Mouse (Mus musculus): ENCODE measurements around the gene Tmprss3. TPM values are rescaled to one million over a fixed set of nuclear protein-coding genes. Genes with fewer than 3 reads are reported as not detected.

The Tmprss3 gene
- polyA plus RNA-seq, 1 experiment from 2014 or later = 0.12 TPM

DNA sequence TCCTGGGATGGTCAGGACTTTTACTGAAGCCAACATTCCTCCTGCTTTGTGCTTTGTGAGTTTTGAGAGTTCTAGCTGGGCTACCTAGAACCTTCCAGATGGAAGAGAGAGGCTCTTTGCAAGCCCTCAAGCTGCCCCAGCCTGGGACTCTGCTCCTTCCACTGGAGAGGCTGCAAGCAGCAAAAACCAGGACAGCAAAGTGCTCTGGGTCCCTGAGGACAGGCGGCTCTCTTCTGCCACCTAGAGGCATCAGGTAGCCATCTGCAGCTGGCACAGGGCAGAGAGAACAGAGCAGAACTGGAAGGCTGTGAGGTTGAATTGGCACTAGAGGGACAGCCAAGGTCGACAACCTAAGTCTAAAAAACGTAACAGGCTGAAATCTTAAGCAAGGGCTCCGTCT lies 11.4 kb downstream of the Tmprss3 start:
- ATAC-seq (replicated peaks; ENCODE audit: low FRiP score) (no peak), DNase-seq (ENCODE audit: low spot score) (peak; percentile 49)
- WGBS = 21% methylated on average over 4 of the region's 4 CpGs
- H3K27ac ChIP-seq (ENCODE audit: low read depth, low read length) = no peak overlapping the region
- H3K9me3 ChIP-seq (ENCODE audit: control insufficient read depth, low read length) = no peaks in the 10 kb centered on the region
- no peak overlapping the region for H3K4me3 ChIP-seq (ENCODE audit: low read depth, low read length)
- H3K9ac ChIP-seq (ENCODE audit: low read depth, low read length) = no peak overlapping the region
- H3K4me1 ChIP-seq (replicated peaks; ENCODE audit: control insufficient read depth, insufficient read depth, low read length) = no peaks in the 10 kb centered on the region; the same call in 1 of the 2 replicates
- H3K27me3 ChIP-seq (replicated peaks; ENCODE audit: control insufficient read depth, insufficient read depth, low read length) = no peaks in the 10 kb centered on the region
- no peak overlapping the region for H3K4me2 ChIP-seq
- no peaks in the 10 kb centered on the region for H3K36me3 ChIP-seq (ENCODE audit: control insufficient read depth, insufficient read depth, low read length)

DNA sequence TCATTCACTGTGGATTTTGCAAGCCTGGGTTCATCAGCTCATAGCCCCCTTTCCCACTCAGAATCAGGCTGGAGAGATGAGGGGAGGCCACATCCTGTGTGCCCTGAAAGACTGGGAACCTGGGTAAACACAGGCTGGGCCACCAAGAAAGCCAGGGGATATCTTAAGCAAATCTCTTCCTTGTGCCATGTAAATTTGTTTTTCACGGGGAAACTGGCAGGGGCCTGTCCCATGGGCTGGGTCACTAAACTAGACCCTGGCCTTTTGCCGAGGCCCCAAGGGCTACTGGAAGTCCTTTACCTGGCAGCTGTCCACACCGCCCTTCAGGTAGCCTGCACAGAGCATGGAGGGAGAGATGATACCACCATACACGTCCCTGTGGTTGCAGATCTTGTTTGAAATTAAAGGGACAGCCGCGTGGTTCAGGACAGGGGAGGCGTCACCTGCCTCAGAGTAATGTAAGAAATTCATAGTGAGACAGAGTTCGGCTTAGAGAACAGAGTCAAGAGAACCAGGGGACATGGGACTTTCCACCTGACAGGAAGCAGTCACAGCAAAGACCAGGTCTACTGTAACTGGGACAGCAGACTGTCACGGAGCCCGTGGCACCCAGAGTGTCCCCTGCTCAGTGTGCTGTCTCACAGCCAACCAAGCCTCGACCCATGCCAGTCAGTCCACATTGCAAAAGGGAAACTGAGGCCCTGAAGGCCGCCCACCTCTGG lies 14.3 kb downstream of the Tmprss3 start:
- Histone ChIP-seq H3K4me1 (replicated peaks; ENCODE audit: control insufficient read depth, insufficient read depth, low read length) (no peaks in the 10 kb centered on the region), H3K4me3 (ENCODE audit: low read depth, low read length) (no peak overlapping the region), H3K27ac (ENCODE audit: low read depth, low read length) (no peak overlapping the region), H3K9ac (ENCODE audit: low read depth, low read length) (no peak overlapping the region), H3K9me3 (ENCODE audit: control insufficient read depth, low read length) (no peaks in the 10 kb centered on the region), H3K4me2 (no peak overlapping the region), H3K36me3 (ENCODE audit: control insufficient read depth, insufficient read depth, low read length) (no peaks in the 10 kb centered on the region), H3K27me3 (replicated peaks; ENCODE audit: control insufficient read depth, insufficient read depth, low read length) (no peaks in the 10 kb centered on the region)
- DNase-seq (ENCODE audit: low spot score) (no peak), ATAC-seq (replicated peaks; ENCODE audit: low FRiP score) (no peak)
- WGBS = 74% methylated on average over 12 of the region's 12 CpGs

DNA sequence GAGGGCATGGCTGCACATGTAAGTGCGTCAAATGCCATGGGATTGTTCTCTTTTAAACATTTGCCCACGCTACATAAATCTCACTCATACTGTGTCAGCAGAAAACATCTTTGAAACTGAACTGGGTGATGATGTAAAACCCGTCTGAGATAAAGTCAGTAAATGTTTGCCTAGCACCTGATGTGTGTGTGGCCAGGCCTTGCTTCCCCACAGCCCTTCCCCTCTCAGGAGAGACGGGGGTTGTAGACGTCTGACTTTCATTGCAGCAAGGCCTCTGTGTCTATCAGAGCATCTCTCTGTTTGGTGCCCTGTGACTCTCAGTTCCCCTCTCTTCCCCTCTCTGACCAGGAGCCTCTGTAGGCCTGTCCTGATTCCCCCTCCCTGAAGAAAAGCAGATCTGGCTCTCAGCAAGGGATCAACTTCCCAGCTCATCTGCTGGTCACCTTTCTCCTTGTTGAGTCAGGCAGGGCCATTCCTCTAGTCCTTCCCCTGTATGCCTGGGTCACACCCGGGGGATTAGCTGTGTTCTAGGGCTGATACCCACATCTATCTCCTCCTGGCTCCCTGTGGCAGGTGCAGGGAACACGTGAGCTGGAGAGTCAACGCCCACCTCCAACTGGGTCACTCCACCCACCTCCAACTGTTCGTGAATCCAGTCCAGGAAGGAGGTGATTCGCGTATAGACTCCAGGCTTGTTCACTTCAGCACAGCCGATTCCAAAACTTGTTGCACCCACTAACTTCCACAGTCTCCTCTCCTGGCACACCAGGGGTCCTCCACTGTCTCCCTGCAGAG lies 15.4 kb downstream of the Tmprss3 start:
- H3K4me1 ChIP-seq (replicated peaks; ENCODE audit: control insufficient read depth, insufficient read depth, low read length) = no peaks in the 10 kb centered on the region
- H3K9me3 ChIP-seq (ENCODE audit: control insufficient read depth, low read length) = no peaks in the 10 kb centered on the region
- DNase-seq (ENCODE audit: low spot score) (no peak), ATAC-seq (replicated peaks; ENCODE audit: low FRiP score) (no peak)
- H3K36me3 ChIP-seq (ENCODE audit: control insufficient read depth, insufficient read depth, low read length) = no peaks in the 10 kb centered on the region
- H3K9ac ChIP-seq (ENCODE audit: low read depth, low read length) = no peak overlapping the region
- peak overlapping the region; percentile 6; the same call in 1 of the 2 replicates for H3K4me2 ChIP-seq
- H3K27ac ChIP-seq (ENCODE audit: low read depth, low read length) = no peak overlapping the region
- 60% methylated on average over 12 of the region's 12 CpGs for WGBS
- H3K4me3 ChIP-seq (ENCODE audit: low read depth, low read length) = no peak overlapping the region
- H3K27me3 ChIP-seq (replicated peaks; ENCODE audit: control insufficient read depth, insufficient read depth, low read length) = no peaks in the 10 kb centered on the region

DNA sequence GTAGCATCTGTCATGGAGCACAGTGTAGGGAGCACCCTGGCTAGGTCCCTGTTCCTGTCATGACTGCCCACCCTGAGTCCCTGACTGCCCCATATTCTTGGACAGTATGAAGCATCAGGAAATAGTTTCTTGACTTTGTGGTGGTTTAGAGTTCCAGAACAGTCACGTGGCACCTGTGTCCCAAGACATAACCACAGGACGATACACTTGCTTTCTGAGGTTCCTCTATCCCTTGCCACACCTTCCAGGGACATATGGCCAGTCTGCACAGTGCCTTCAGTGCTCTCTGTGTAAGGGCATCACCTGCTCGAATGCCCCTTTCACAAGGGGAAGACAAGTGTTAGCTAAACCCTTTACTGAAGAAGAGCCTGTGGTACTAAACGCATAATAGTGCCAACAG lies 17.3 kb downstream of the Tmprss3 start:
- H3K27me3 ChIP-seq (replicated peaks; ENCODE audit: control insufficient read depth, insufficient read depth, low read length) = no peaks in the 10 kb centered on the region
- H3K4me1 ChIP-seq (replicated peaks; ENCODE audit: control insufficient read depth, insufficient read depth, low read length) = no peaks in the 10 kb centered on the region
- no peak for ATAC-seq (replicated peaks; ENCODE audit: low FRiP score)
- DNase-seq (ENCODE audit: low spot score) = no peak
- no peak overlapping the region for H3K4me3 ChIP-seq (ENCODE audit: low read depth, low read length)
- no peak overlapping the region for H3K27ac ChIP-seq (ENCODE audit: low read depth, low read length)
- 72% methylated on average over 4 of the region's 4 CpGs for WGBS
- H3K36me3 ChIP-seq (ENCODE audit: control insufficient read depth, insufficient read depth, low read length) = no peaks in the 10 kb centered on the region
- H3K9me3 ChIP-seq (ENCODE audit: control insufficient read depth, low read length) = no peaks in the 10 kb centered on the region
- H3K9ac ChIP-seq (ENCODE audit: low read depth, low read length) = no peak overlapping the region
- H3K4me2 ChIP-seq = no peak overlapping the region

DNA sequence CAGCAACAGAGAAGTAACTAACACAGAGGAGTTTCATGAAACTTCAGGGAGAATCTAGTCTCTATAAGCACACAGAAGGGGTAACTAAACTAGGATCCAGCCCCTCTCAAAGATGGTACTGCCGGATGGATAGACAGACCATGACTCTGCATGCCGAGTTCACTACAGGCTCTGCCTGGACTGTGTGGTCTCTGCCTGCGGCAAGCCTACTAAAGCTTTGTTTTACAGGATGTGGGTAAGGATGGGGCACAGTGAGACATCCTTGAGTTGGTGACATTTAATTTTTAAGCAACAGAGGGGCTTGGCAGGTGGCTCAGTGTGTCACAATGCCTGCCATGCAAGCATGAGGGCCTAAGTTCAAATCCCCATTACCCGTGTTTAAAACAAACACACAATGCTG lies 22.5 kb downstream of the Tmprss3 start:
- no peak overlapping the region for H3K27ac ChIP-seq (ENCODE audit: low read depth, low read length)
- no peak overlapping the region for H3K9ac ChIP-seq (ENCODE audit: low read depth, low read length)
- no peaks in the 10 kb centered on the region for H3K9me3 ChIP-seq (ENCODE audit: control insufficient read depth, low read length)
- no peak overlapping the region for H3K4me2 ChIP-seq
- no peaks in the 10 kb centered on the region for H3K27me3 ChIP-seq (replicated peaks; ENCODE audit: control insufficient read depth, insufficient read depth, low read length)
- WGBS = 71% methylated on average over 4 of the region's 4 CpGs
- H3K4me1 ChIP-seq (replicated peaks; ENCODE audit: control insufficient read depth, insufficient read depth, low read length) = no peaks in the 10 kb centered on the region
- DNase-seq (ENCODE audit: low spot score) = no peak
- ATAC-seq (replicated peaks; ENCODE audit: low FRiP score) = no peak
- H3K4me3 ChIP-seq (ENCODE audit: low read depth, low read length) = no peak overlapping the region
- no peaks in the 10 kb centered on the region for H3K36me3 ChIP-seq (ENCODE audit: control insufficient read depth, insufficient read depth, low read length)

DNA sequence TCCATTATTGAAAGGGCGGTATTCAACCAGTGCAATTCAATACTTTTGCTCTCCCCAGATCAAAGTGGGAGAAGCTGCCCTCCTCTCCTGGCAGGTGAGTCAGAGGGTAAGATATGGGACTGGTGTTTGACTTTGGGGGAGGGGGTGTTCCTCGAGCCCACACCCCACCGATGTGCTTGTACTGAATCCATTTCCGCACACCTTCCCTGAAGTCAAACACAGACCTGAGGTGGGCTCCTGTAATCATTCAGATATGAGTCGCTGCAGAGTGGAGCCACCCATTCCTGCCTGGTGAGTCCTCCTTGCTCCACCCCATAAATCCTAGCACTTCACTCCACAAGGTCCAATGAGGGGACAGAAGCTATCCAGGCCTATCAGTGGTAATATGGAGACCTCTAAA lies 29.0 kb downstream of the Tmprss3 start:
- H3K9ac ChIP-seq (ENCODE audit: low read depth, low read length) = no peak overlapping the region
- no peaks in the 10 kb centered on the region for H3K36me3 ChIP-seq (ENCODE audit: control insufficient read depth, insufficient read depth, low read length)
- ATAC-seq (replicated peaks; ENCODE audit: low FRiP score) = no peak
- H3K27ac ChIP-seq (ENCODE audit: low read depth, low read length) = no peak overlapping the region
- WGBS = 76% methylated on average over 5 of the region's 5 CpGs
- H3K27me3 ChIP-seq (replicated peaks; ENCODE audit: control insufficient read depth, insufficient read depth, low read length) = no peaks in the 10 kb centered on the region
- H3K4me3 ChIP-seq (ENCODE audit: low read depth, low read length) = no peak overlapping the region
- H3K4me2 ChIP-seq = no peak overlapping the region
- DNase-seq (ENCODE audit: low spot score) = no peak
- H3K9me3 ChIP-seq (ENCODE audit: control insufficient read depth, low read length) = no peaks in the 10 kb centered on the region
- H3K4me1 ChIP-seq (replicated peaks; ENCODE audit: control insufficient read depth, insufficient read depth, low read length) = no peaks in the 10 kb centered on the region

DNA sequence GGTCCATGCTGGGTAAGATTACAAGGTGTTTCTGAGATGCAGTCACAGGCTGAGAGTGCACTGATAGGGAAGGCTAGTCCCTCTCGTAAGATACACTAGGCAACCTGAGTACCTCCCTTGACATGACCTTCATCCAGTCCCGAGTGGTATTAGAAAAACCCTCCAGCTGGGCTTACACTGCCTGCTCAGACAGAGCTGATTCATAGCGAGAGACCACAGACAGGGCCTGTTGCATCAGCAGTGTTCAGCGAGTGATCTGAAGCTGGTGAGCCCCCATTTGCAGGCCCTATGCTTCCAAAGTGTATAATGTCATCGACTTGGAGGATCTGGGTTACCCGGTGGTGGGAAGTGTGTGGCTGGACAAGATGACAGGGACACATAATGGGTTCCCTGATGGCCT lies 33.6 kb downstream of the Tmprss3 start, which contains the start of gene Tff1:
TSS of gene Tff1 (minus strand) at position 151 of the 400 bp plus-strand sequence.
- Histone ChIP-seq H3K36me3 (ENCODE audit: control insufficient read depth, insufficient read depth, low read length) (no peaks in the 10 kb centered on the region), H3K4me1 (replicated peaks; ENCODE audit: control insufficient read depth, insufficient read depth, low read length) (no peaks in the 10 kb centered on the region), H3K9me3 (ENCODE audit: control insufficient read depth, low read length) (no peaks in the 10 kb centered on the region), H3K27ac (ENCODE audit: low read depth, low read length) (no peak within 1 kb of the TSS), H3K27me3 (replicated peaks; ENCODE audit: control insufficient read depth, insufficient read depth, low read length) (no peaks in the 10 kb centered on the region), H3K4me2 (no peak within 1 kb of the TSS), H3K4me3 (ENCODE audit: low read depth, low read length) (no peak within 1 kb of the TSS), H3K9ac (ENCODE audit: low read depth, low read length) (no peak within 1 kb of the TSS)
- ATAC-seq (replicated peaks; ENCODE audit: low FRiP score) = no peak
- DNase-seq (ENCODE audit: low spot score) = no peak
- 76% methylated on average over 6 of the region's 6 CpGs for WGBS

DNA sequence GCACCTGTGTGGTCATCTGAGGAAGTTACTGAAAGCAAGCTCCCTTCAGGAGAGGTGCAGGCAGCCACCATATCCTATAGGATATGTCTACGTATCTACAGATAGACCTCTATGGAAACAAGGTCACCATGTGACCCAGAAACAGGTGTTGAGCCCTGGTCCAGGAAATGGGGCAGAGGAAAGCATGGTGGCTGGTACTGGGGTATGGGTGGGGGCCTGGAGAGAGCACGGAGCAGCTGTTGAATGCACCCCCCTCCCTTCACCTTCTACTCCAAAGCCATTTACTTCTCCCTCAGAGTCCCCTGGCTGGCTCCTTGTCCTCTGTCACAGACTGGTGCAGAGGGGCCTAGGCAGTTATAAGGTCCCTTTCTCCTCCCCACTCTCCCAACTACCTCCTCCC lies 35.0 kb downstream of the Tmprss3 start:
- no peaks in the 10 kb centered on the region for H3K9me3 ChIP-seq (ENCODE audit: control insufficient read depth, low read length)
- no peaks in the 10 kb centered on the region for H3K36me3 ChIP-seq (ENCODE audit: control insufficient read depth, insufficient read depth, low read length)
- no peak overlapping the region for H3K27ac ChIP-seq (ENCODE audit: low read depth, low read length)
- H3K27me3 ChIP-seq (replicated peaks; ENCODE audit: control insufficient read depth, insufficient read depth, low read length) = no peaks in the 10 kb centered on the region
- H3K9ac ChIP-seq (ENCODE audit: low read depth, low read length) = no peak overlapping the region
- ATAC-seq (replicated peaks; ENCODE audit: low FRiP score) = no peak
- H3K4me1 ChIP-seq (replicated peaks; ENCODE audit: control insufficient read depth, insufficient read depth, low read length) = no peaks in the 10 kb centered on the region
- H3K4me3 ChIP-seq (ENCODE audit: low read depth, low read length) = no peak overlapping the region
- no peak for DNase-seq (ENCODE audit: low spot score)
- no peak overlapping the region for H3K4me2 ChIP-seq
- 73% methylated on average over 2 of the region's 2 CpGs for WGBS

DNA sequence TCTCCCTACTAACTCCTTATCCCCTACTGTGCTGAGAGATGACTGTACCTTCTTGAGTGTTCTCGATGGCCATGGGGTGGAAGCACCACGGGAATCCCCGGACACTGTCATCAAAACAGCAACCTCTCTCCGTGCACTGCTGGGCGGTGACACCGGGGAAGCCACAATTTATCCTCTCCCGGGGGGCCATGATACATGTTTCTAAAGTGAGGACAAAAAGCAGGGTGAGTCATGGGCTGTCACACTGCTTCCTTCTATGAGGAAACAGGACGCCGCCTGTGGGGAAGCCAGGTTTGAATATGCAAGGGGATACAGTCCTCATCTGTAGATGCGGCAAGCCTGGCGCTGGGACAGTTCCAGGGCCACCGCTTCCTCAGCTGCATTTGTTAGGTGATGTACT lies 36.2 kb downstream of the Tmprss3 start:
- no peaks in the 10 kb centered on the region for H3K9me3 ChIP-seq (ENCODE audit: control insufficient read depth, low read length)
- no peak for ATAC-seq (replicated peaks; ENCODE audit: low FRiP score)
- H3K36me3 ChIP-seq (ENCODE audit: control insufficient read depth, insufficient read depth, low read length) = no peaks in the 10 kb centered on the region
- no peak overlapping the region for H3K9ac ChIP-seq (ENCODE audit: low read depth, low read length)
- no peaks in the 10 kb centered on the region for H3K4me1 ChIP-seq (replicated peaks; ENCODE audit: control insufficient read depth, insufficient read depth, low read length)
- H3K27me3 ChIP-seq (replicated peaks; ENCODE audit: control insufficient read depth, insufficient read depth, low read length) = no peaks in the 10 kb centered on the region
- H3K4me3 ChIP-seq (ENCODE audit: low read depth, low read length) = no peak overlapping the region
- WGBS = 81% methylated on average over 12 of the region's 12 CpGs
- H3K4me2 ChIP-seq = no peak overlapping the region
- DNase-seq (ENCODE audit: low spot score) = no peak
- no peak overlapping the region for H3K27ac ChIP-seq (ENCODE audit: low read depth, low read length)
